Mouse (Mus musculus): Measurements from ENCODE around the gene 5730480H06Rik. TPM values are rescaled to one million over a fixed set of nuclear protein-coding genes. Genes with fewer than 3 reads are reported as not detected.

The 5730480H06Rik gene
- polyA plus RNA-seq, 1 experiment from 2014 or later: 19.2 TPM

DNA sequence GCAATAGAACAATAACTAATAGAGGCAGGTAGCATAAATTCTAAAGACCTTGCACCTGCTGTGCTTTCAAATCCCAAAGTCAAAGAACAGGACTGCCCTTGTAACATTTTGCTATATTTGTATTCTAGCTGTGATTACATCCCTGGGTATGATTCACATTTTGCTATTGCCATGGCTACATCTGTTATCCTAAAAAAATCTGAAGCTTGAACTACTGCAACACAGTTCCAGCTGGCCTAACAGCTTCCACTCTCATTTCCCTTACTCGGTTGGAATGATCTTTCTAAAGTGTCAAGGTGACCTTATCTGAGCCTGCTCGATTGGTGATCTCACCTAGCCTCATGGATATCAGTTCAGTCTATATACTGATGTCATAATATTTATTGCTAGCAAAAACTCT is 132.5 kb downstream of the 5730480H06Rik start:
- Histone ChIP-seq H3K4me1 (replicated peaks) (no peaks in the 10 kb centered on the region), H3K27me3 (no peaks in the 10 kb centered on the region), H3K9me3 (no peaks in the 10 kb centered on the region), H3K36me3 (no peaks in the 10 kb centered on the region), H3K27ac (no peak overlapping the region), H3K9ac (no peak overlapping the region), H3K4me2 (no peak overlapping the region), H3K4me3 (no peak overlapping the region)
- 77% methylated on average over 2 of the region's 2 CpGs for WGBS
- ATAC-seq (ENCODE audit: low FRiP score): no peak

All from hindbrain, embryonic 13.5 days (tissue).